Mouse (Mus musculus): ENCODE results near the gene Plekhg2. TPM values are rescaled to one million over a fixed set of nuclear protein-coding genes. Genes with fewer than 3 reads are reported as not detected.

Plekhg2 gene
- polyA plus RNA-seq, 1 experiment: 66.4 TPM

DNA sequence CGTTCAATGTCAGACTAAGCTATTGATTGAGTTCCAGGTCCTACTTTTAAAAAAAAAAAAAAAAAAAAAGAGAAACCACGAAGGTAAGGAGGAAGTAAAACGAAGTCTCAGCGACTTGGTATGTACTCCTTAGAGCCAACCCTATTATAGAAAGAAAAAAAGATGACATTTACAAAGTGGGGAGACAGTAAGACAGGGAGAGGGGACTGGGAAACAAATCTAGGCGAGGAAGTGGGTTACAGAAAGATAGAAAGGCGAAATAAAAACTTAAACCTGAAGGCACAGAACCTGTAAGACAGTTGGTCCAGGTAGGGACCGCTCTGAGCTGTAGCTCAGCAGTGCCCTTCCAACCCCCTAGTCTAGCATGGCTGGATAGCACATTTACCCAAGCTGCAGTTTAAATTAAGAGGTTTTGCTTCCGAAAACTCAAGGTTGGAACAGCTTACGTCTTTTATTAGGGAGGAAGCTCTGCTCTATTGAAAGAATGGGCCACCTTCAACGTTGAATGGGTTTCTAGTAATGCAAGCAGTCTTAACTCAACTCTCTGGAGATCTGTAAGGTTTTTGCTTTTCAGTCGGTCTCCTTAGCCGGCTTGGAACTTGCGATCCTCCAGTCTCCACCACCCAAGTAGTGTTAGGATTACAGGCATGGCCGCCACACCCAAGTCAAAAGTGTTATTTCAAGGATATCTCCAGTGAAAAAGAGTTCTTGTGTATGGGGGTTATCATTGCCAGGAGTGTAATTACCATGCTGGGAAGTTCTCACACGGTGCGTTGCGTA is 8.0 kb upstream of the Plekhg2 start, which contains the start of gene Zfp36:
Zfp36 (minus strand) TSS at position 17 of the 780 bp plus-strand sequence.
- Histone ChIP-seq H3K4me3 (ENCODE audit: extremely low read depth, insufficient read depth, insufficient read length) (peak within 1 kb of the TSS; percentile 74), H3K27ac (ENCODE audit: insufficient read depth, low read length) (peak within 1 kb of the TSS; percentile 99), H3K4me1 (ENCODE audit: control insufficient read depth, insufficient read depth, insufficient read length) (peaks cover 26% of the 10 kb centered on the region), H3K36me3 (ENCODE audit: control insufficient read depth, insufficient read depth, low read length) (peaks cover 16% of the 10 kb centered on the region), H3K27me3 (ENCODE audit: control insufficient read depth, insufficient read depth, low read length) (no peaks in the 10 kb centered on the region)
- WGBS: 11% methylated on average over 17 of the region's 17 CpGs
- no peak for DNase-seq (ENCODE audit: low read depth in 1 of 2, low spot score in 2 of 2)
- TF ChIP-seq CTCF (IDR thresholded peaks at IDR 0.05; ENCODE audit: extremely low read depth, insufficient read depth, insufficient read length, insufficient replicate concordance) (no peak), POLR2A (IDR thresholded peaks at IDR 0.05; ENCODE audit: low read depth, low read length) (no peak)

DNA sequence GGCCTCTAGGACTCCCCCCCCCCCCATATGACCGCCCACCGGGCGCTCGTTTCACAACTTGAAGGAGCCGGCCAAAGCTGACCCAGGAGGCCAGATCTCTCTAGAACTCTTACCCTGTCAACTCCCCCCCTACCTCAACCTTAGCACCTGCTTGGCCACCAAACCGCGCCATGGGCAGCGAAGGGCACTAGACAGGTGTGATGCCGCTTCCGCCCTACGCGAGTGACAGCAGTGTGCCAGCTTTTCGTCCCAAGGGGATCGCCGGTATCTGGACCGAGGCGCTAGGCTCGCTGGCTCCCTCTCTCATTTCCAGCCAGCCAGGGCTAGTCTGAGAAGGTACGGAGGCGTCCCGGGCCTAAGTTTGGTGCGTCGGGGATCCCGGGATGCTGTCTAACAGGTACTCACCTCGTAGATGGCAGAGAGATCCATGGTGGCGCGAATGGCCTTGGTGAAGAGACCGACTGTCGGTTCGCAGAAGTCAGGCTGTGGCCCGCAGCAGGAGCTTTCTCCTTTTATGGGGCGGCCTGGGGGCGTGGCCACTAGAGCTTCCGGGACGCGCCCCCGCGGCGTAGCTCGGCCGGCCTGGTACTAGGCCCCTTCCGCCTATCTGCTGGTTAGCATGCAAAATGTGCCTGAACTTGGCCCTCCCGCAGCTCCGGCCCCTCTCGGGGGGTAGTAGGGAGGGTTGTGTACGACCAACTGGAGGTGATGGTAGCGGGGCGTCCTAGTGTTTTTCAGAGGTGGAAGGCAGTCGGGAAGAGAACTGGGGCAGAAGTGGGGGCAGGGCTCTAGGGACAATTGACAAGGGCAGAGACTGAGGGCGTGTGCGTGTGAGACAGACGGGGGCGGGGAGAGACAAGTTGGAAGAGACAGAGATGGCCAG is 6.6 kb upstream of the Plekhg2 start:
- WGBS: under 1% methylated on average over 53 of the region's 53 CpGs
- DNase-seq (ENCODE audit: low read depth in 1 of 2, low spot score in 2 of 2): peak; percentile 93 to 96
- Histone ChIP-seq H3K4me3 (ENCODE audit: extremely low read depth, insufficient read depth, insufficient read length) (peak overlapping the region; percentile 74), H3K27ac (ENCODE audit: insufficient read depth, low read length) (peak overlapping the region; percentile 98), H3K4me1 (ENCODE audit: control insufficient read depth, insufficient read depth, insufficient read length) (peaks cover 18% of the 10 kb centered on the region), H3K36me3 (ENCODE audit: control insufficient read depth, insufficient read depth, low read length) (peaks cover 16% of the 10 kb centered on the region), H3K27me3 (ENCODE audit: control insufficient read depth, insufficient read depth, low read length) (no peaks in the 10 kb centered on the region)
- TF ChIP-seq POLR2A (IDR thresholded peaks at IDR 0.05; ENCODE audit: low read depth, low read length) (peak; percentile 100), CTCF (IDR thresholded peaks at IDR 0.05; ENCODE audit: extremely low read depth, insufficient read depth, insufficient read length, insufficient replicate concordance) (no peak)

DNA sequence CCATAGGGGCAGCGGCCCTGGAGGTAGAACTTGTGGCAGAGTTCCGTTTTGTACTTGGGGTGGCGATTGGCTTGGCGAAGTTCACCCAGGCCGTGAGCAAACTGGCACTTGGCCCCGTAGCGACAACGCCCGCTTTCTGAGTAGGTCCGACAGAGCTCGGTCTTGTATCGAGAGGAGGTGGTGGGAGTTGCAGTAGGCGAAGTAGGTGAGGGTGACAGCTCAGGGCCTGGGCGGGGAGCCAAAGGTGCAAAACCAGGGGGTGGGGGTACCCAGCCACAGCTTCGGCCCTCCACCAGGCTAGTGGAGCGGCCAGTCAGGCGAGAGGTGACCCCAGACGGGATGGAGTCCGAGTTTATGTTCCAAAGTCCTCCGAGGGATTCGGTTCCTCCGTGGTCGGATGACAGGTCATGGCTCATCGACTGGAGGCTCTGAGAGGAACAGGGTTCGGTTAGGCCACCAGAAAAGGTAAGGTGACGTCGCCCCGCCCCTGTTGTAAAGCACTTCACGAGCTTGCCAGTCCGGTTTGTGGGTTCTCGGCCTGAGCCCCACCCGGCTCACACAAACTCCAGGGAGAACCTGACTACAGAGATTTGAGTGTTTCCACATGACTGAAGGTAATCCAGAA is 5.8 kb upstream of the Plekhg2 start:
- peak overlapping the region; percentile 97 for H3K27ac ChIP-seq (ENCODE audit: insufficient read depth, low read length)
- H3K27me3 ChIP-seq (ENCODE audit: control insufficient read depth, insufficient read depth, low read length): no peaks in the 10 kb centered on the region
- peaks cover 16% of the 10 kb centered on the region for H3K4me1 ChIP-seq (ENCODE audit: control insufficient read depth, insufficient read depth, insufficient read length)
- peaks cover 16% of the 10 kb centered on the region for H3K36me3 ChIP-seq (ENCODE audit: control insufficient read depth, insufficient read depth, low read length)
- DNase-seq (ENCODE audit: low read depth in 1 of 2, low spot score in 2 of 2): peak; percentile 53 to 76
- H3K4me3 ChIP-seq (ENCODE audit: extremely low read depth, insufficient read depth, insufficient read length): peak overlapping the region; percentile 74
- TF ChIP-seq CTCF (IDR thresholded peaks at IDR 0.05; ENCODE audit: extremely low read depth, insufficient read depth, insufficient read length, insufficient replicate concordance) (no peak), POLR2A (IDR thresholded peaks at IDR 0.05; ENCODE audit: low read depth, low read length) (no peak)
- under 1% methylated on average over 32 of the region's 32 CpGs for WGBS

DNA sequence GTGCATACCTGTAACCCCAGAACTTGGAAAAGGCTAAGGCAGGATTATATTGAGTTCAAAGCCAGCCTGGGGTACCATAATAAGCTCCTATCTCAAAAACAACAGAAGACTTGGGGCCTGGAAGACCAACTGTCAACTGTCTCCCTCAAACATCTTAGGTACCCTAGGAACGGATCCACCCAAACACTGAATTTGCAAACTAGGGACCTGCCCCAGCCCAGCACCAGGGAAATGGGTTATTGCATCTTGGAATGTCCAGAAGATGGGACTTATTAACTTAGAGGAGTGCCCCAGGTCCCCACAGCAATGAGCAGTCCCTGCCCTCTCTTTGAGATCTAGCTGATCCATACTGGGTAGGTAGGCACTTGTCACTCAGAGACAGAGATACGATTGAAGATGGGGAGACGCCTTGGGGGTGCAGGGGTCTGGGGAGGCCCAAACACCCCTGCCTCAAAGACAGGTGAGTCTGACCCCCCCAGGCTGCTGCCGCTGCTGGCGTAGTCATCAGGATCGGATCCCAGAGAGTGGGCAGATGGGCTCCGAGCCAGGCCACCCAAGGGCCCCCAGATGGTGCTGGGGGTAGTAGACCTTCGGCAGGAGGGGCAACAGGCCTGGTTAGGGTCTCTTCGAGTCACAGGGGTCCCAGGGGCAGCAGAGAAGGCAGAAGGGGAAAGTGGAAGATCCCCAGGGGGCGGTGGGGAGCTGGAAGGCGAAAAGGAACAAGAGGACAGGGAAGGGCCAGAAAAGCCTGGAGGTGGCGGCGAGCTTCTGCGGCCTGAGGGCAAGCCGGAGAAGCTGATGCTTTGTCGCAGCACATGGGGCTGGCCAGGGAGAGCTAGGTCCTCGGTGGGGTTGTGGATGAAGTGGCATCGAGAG is 5.0 kb upstream of the Plekhg2 start:
- DNase-seq (ENCODE audit: low read depth in 1 of 2, low spot score in 2 of 2): peak in 1 of 2 experiments; percentile 12
- H3K4me1 ChIP-seq (ENCODE audit: control insufficient read depth, insufficient read depth, insufficient read length): peaks cover 12% of the 10 kb centered on the region
- 16% methylated on average over 18 of the region's 18 CpGs for WGBS

GRCm38 (mm10) chr7:28376011-28376771 is 3.8 kb upstream of the Plekhg2 start:
- peaks cover 16% of the 10 kb centered on the region for H3K36me3 ChIP-seq (ENCODE audit: control insufficient read depth, insufficient read depth, low read length)
- peak overlapping the region; percentile 45 for H3K4me3 ChIP-seq (ENCODE audit: extremely low read depth, insufficient read depth, insufficient read length)
- TF ChIP-seq POLR2A (IDR thresholded peaks at IDR 0.05; ENCODE audit: low read depth, low read length): peak; percentile 86
- TF ChIP-seq CTCF (IDR thresholded peaks at IDR 0.05; ENCODE audit: extremely low read depth, insufficient read depth, insufficient read length, insufficient replicate concordance): no peak
- peak overlapping the region; percentile 91 for H3K27ac ChIP-seq (ENCODE audit: insufficient read depth, low read length)
- peaks cover 9% of the 10 kb centered on the region for H3K4me1 ChIP-seq (ENCODE audit: control insufficient read depth, insufficient read depth, insufficient read length)
- WGBS: 6% methylated on average over 30 of the region's 30 CpGs
- peak; percentile 80 to 81 for DNase-seq (ENCODE audit: low read depth in 1 of 2, low spot score in 2 of 2)
- H3K27me3 ChIP-seq (ENCODE audit: control insufficient read depth, insufficient read depth, low read length): no peaks in the 10 kb centered on the region

More for the DNA sequence above, 5.0 kb upstream of the Plekhg2 start:
- peak overlapping the region; percentile 97 for H3K27ac ChIP-seq (ENCODE audit: insufficient read depth, low read length)
- H3K27me3 ChIP-seq (ENCODE audit: control insufficient read depth, insufficient read depth, low read length): no peaks in the 10 kb centered on the region
- no peak for TF ChIP-seq CTCF (IDR thresholded peaks at IDR 0.05; ENCODE audit: extremely low read depth, insufficient read depth, insufficient read length, insufficient replicate concordance)
- no peak for TF ChIP-seq POLR2A (IDR thresholded peaks at IDR 0.05; ENCODE audit: low read depth, low read length)
- H3K36me3 ChIP-seq (ENCODE audit: control insufficient read depth, insufficient read depth, low read length): peaks cover 16% of the 10 kb centered on the region
- peak overlapping the region; percentile 74 for H3K4me3 ChIP-seq (ENCODE audit: extremely low read depth, insufficient read depth, insufficient read length)
